Comparison of ENCODE assay signal across 8 mouse cellular contexts in genomic region chr1:171294298-171295062, GRCm38 (mm10). TPM values are rescaled to one million over a fixed set of nuclear protein-coding genes. Genes with fewer than 3 reads are reported as not detected.
DNase-seq lines count a peak whose midpoint lies in the region; ATAC-seq and TF ChIP-seq lines count a peak whose summit lies in the region.

Ufc1 (minus strand) TSS chr1:171295024.

- TF ChIP-seq POLR2A in myocyte (IDR thresholded peaks at IDR 0.05; ENCODE audit: insufficient read length, low read depth), result peak; percentile 60

- under 1% methylated on average over 42 of the region's 42 CpGs for WGBS in heart, embryonic 14.5 days
- WGBS in liver, embryonic 11.5 days, result under 1% methylated on average over 42 of the region's 42 CpGs

- H3K4me1 ChIP-seq in heart, embryonic 14.5 days (ENCODE audit: control insufficient read depth in 2 of 2, insufficient read depth in 2 of 2, low read length in 2 of 2), result peaks cover 0 to 5% of the 10 kb centered on the region in 2 experiments; a peak in 2 of 4 replicates
- 0 out of 2 replicates have a peak, but pooled peaks cover 3% of the 10 kb centered on the region for H3K4me1 ChIP-seq in liver, embryonic 11.5 days (replicated peaks; ENCODE audit: control insufficient read depth, insufficient read depth, low read length)

- no peaks in the 10 kb centered on the region for H3K9me3 ChIP-seq in heart, embryonic 14.5 days (ENCODE audit: control insufficient read depth, low read length)
- no peaks in the 10 kb centered on the region for H3K9me3 ChIP-seq in liver, embryonic 11.5 days (ENCODE audit: control insufficient read depth, low read length)

- H3K4me3 ChIP-seq in heart, embryonic 14.5 days (ENCODE audit: control insufficient read depth in 1 of 2, insufficient read depth in 1 of 2, low read depth in 1 of 2, low read length in 2 of 2), result peak within 1 kb of the TSS; percentile 85 to 99
- H3K4me3 ChIP-seq in liver, embryonic 11.5 days (ENCODE audit: low read depth, low read length), result peak within 1 kb of the TSS; percentile 70
- peak within 1 kb of the TSS; percentile 88 for H3K4me3 ChIP-seq in myocyte

- peaks cover 6% of the 10 kb centered on the region for H3K36me3 ChIP-seq in heart, embryonic 14.5 days (ENCODE audit: control insufficient read depth, insufficient read depth, low read length)
- peaks cover 5% of the 10 kb centered on the region; the same call in 1 of the 2 replicates for H3K36me3 ChIP-seq in liver, embryonic 11.5 days (ENCODE audit: control insufficient read depth, insufficient read depth, low read length)
- peaks cover 3% of the 10 kb centered on the region for H3K36me3 ChIP-seq in myocyte (ENCODE audit: control insufficient read depth, insufficient read depth)

- H3K4me2 ChIP-seq in heart, embryonic 14.5 days (ENCODE audit: low read length), result peak within 1 kb of the TSS; percentile 65
- peak within 1 kb of the TSS; percentile 65 for H3K4me2 ChIP-seq in liver, embryonic 11.5 days
- peak within 1 kb of the TSS; percentile 94 for H3K4me2 ChIP-seq in myocyte (ENCODE audit: low read depth)

- peak; percentile 95 for ATAC-seq in CD4-positive, CD25-positive, alpha-beta regulatory T cell, adult 4 months
- ATAC-seq in heart, embryonic 14.5 days (ENCODE audit: insufficient number of reproducible peaks, insufficient read depth, low FRiP score, low read depth), result peak; percentile 59
- ATAC-seq in liver, embryonic 11.5 days (replicated peaks; ENCODE audit: low FRiP score), result peak; percentile 73

- peak within 1 kb of the TSS; percentile 66 for H3ac ChIP-seq in myocyte (ENCODE audit: control insufficient read depth, insufficient read length)

- H3K79me2 ChIP-seq in myocyte (ENCODE audit: control insufficient read depth, insufficient read depth), result peaks cover 35% of the 10 kb centered on the region

- H3K9ac ChIP-seq in heart, embryonic 14.5 days (ENCODE audit: low read length), result peak within 1 kb of the TSS; percentile 93
- H3K9ac ChIP-seq in liver, embryonic 11.5 days (ENCODE audit: low read depth, low read length), result peak within 1 kb of the TSS; percentile 92

- peak; percentile 81 for DNase-seq in brain, embryonic 18.5 days (ENCODE audit: low read depth, low spot score)
- DNase-seq in fibroblast of lung, adult 2 months (ENCODE audit: low read depth), result peak; percentile 82
- peak; percentile 89 for DNase-seq in kidney, postnatal 10 days
- DNase-seq in liver, embryonic 11.5 days (ENCODE audit: low spot score), result peak; percentile 84
- peak; percentile 80 to 91 for DNase-seq in spleen, postnatal 4 days (ENCODE audit: low spot score in 2 of 2)

- peak within 1 kb of the TSS; percentile 93 to 97 for H3K27ac ChIP-seq in heart, embryonic 14.5 days (replicated peaks in 1 of 2; ENCODE audit: control insufficient read depth in 1 of 2, insufficient read depth in 1 of 2, low read depth in 2 of 2, low read length in 2 of 2)
- H3K27ac ChIP-seq in liver, embryonic 11.5 days (ENCODE audit: low read depth, low read length), result peak within 1 kb of the TSS; percentile 90

- peaks cover 12% of the 10 kb centered on the region for H3K27me3 ChIP-seq in heart, embryonic 14.5 days (ENCODE audit: control insufficient read depth, insufficient read depth, low read length)
- H3K27me3 ChIP-seq in liver, embryonic 11.5 days (replicated peaks; ENCODE audit: control insufficient read depth, insufficient read depth, low read length), result 0 out of 2 replicates have a peak, but pooled peaks cover 3% of the 10 kb centered on the region
- no peaks in the 10 kb centered on the region for H3K27me3 ChIP-seq in myocyte (ENCODE audit: control insufficient read depth, insufficient read depth, insufficient read length)

TF ChIP-seq in myocyte, 11 proteins besides CTCF, POLR2A, EP300 and RAD21:
- TF ChIP-seq E2F4 (IDR thresholded peaks at IDR 0.05; ENCODE audit: insufficient read depth) (no peak), MYOD1 (IDR thresholded peaks at IDR 0.05; ENCODE audit: control insufficient read depth in 1 of 3, insufficient read length in 2 of 3, low read depth in 2 of 3) (peak in 1 of 3 experiments; percentile 25), POLR2AphosphoS2 (IDR thresholded peaks at IDR 0.05; ENCODE audit: insufficient read length, low read depth) (peak; percentile 51)

RNA-seq across cellular contexts. Expression of gene Ufc1, which starts in this region (rescaled TPM):
- polyA plus RNA-seq in CD4-positive, CD25-positive, alpha-beta regulatory T cell, adult 4 months (2017; shearing (Covaris generic)), result 10 to 100 TPM; 74.0 to 84.4 TPM
- 96.0 and 111 TPM in 2 replicates for polyA plus RNA-seq in heart, embryonic 14.5 days (2014; fragmentation: Nextera tagmentation; extraction: Ambion mirVana)
- 83.7 TPM in 2 replicates for polyA plus RNA-seq in liver, embryonic 11.5 days (2014; fragmentation: Nextera tagmentation; extraction: Ambion mirVana)
- 116 TPM for polyA plus RNA-seq in myocyte (2012; fragmentation: generic; extraction: Trizol)

Comparison
In these comparisons a context has a peak if more than half of its experiments do, and no peak if none do; other contexts are left out.
1. Peak in every context shown above with its lines: DNase-seq, ATAC-seq, H3K4me3 ChIP-seq and H3K27ac ChIP-seq.